Mouse (Mus musculus) spleen, adult 2 months (tissue): Measurements from ENCODE around the gene Msantd1. TPM values are rescaled to one million over a fixed set of nuclear protein-coding genes. Genes with fewer than 3 reads are reported as not detected.

Source experiments
- DNase-seq, 2 experiments: peaks; one replicate each; pipeline versions ENCODE4 v3.0.0 to v3.0.0-alpha.2; 2012 to 2021; ENCODE audit warnings: low spot score in 2 of 2, low read depth in 1 of 2
- H3K27ac ChIP-seq: fragments of 200-500 bp; 2 replicates; pipeline ENCODE4 v1.5.1; 2012; ENCODE audit warnings: low read length, inconsistent platforms; ENCODE audit not compliant: insufficient read depth
- H3K27me3 ChIP-seq: fragments of 200-500 bp; 2 replicates; pipeline ENCODE4 v1.6.1; 2012; ENCODE audit warnings: mild to moderate bottlenecking, moderate library complexity, low read length, inconsistent platforms; ENCODE audit not compliant: control insufficient read depth, insufficient read depth
- H3K36me3 ChIP-seq: fragments of 200-500 bp; 2 replicates; pipeline ENCODE4 v1.6.1; 2012; ENCODE audit warnings: mild to moderate bottlenecking, low read length, inconsistent platforms; ENCODE audit not compliant: control insufficient read depth, insufficient read depth
- H3K4me1 ChIP-seq: fragments of 200-500 bp; 2 replicates; pipeline ENCODE4 v1.6.1; 2011; ENCODE audit warnings: inconsistent platforms; ENCODE audit not compliant: control insufficient read depth, insufficient read depth, insufficient read length
- H3K4me3 ChIP-seq: fragments of 200-500 bp; 2 replicates; pipeline ENCODE4 v1.5.1; 2011; ENCODE audit warnings: mild to moderate bottlenecking, inconsistent platforms; ENCODE audit not compliant: insufficient read depth, insufficient read length; ENCODE audit errors: extremely low read depth
- CTCF ChIP-seq: fragments of 200-500 bp; IDR thresholded peaks from 2 replicates; pipeline ENCODE4 v1.5.1; 2011; ENCODE audit warnings: mild to moderate bottlenecking, inconsistent platforms; ENCODE audit not compliant: insufficient read depth, insufficient read length, insufficient replicate concordance; ENCODE audit errors: extremely low read depth
- POLR2A ChIP-seq: fragments of 200-500 bp; IDR thresholded peaks from 2 replicates; pipeline ENCODE4 v1.6.1; 2011; ENCODE audit warnings: low read depth, low read length, inconsistent platforms
- WGBS: fragments of 180-500 bp; shearing (Covaris S2); methylation state at CpG from one replicate; pipeline ENCODE4 v1.1.7; 2018; 5-methylcytosine and 5-hydroxymethylcytosine counted together
- polyA plus RNA-seq: library from polyadenylated mRNA; depleted of rRNA; stranded (reverse); fragments of >200 nt; gene quantifications from 2 replicates; pipeline ENCODE4 v1.2.3, GENCODE M21; 2012

Msantd1 gene
- polyA plus RNA-seq, 1 experiment = 3.3 TPM

- no peaks in the 10 kb centered on the region for H3K4me1 ChIP-seq
- 97% methylated on average over 6 of the region's 6 CpGs for WGBS
- H3K4me3 ChIP-seq = no peak overlapping the region
- no peak overlapping the region for H3K27ac ChIP-seq
- TF ChIP-seq CTCF (no peak), POLR2A (no peak)
- no peak for DNase-seq
- H3K27me3 ChIP-seq = no peaks in the 10 kb centered on the region
- peaks cover 34% of the 10 kb centered on the region for H3K36me3 ChIP-seq
These were observed 7.9 kb upstream of the Msantd1 start for GRCm38 (mm10) chr5:34899787-34900469.

GRCm38 (mm10) chr5:34902371-34902770, 5.4 kb upstream of the Msantd1 start:
- DNase-seq = no peak
- Histone ChIP-seq H3K4me1 (no peaks in the 10 kb centered on the region), H3K27me3 (no peaks in the 10 kb centered on the region), H3K4me3 (no peak overlapping the region), H3K27ac (no peak overlapping the region), H3K36me3 (peaks cover 40% of the 10 kb centered on the region)
- no peak for TF ChIP-seq CTCF
- TF ChIP-seq POLR2A = no peak

GRCm38 (mm10) chr5:34902811-34903385, 4.9 kb upstream of the Msantd1 start:
- Histone ChIP-seq H3K27ac (no peak overlapping the region), H3K27me3 (no peaks in the 10 kb centered on the region), H3K4me3 (no peak overlapping the region), H3K36me3 (peaks cover 37% of the 10 kb centered on the region), H3K4me1 (no peaks in the 10 kb centered on the region)
- no peak for DNase-seq
- no peak for TF ChIP-seq CTCF
- 96% methylated on average over 5 of the region's 5 CpGs for WGBS

GRCm38 (mm10) chr5:34904412-34904811, 3.4 kb upstream of the Msantd1 start:
- H3K4me3 ChIP-seq = no peak overlapping the region
- TF ChIP-seq CTCF (no peak), POLR2A (no peak)
- H3K4me1 ChIP-seq = no peaks in the 10 kb centered on the region
- H3K36me3 ChIP-seq = peaks cover 29% of the 10 kb centered on the region
- no peak overlapping the region for H3K27ac ChIP-seq
- DNase-seq = no peak
- H3K27me3 ChIP-seq = no peaks in the 10 kb centered on the region

GRCm38 (mm10) chr5:34907230-34907629, 582 bp upstream of the Msantd1 start:
- DNase-seq = no peak
- Histone ChIP-seq H3K27me3 (no peaks in the 10 kb centered on the region), H3K36me3 (peaks cover 23% of the 10 kb centered on the region), H3K4me1 (no peaks in the 10 kb centered on the region), H3K27ac (no peak overlapping the region), H3K4me3 (no peak overlapping the region)
- TF ChIP-seq POLR2A (no peak), CTCF (no peak)
- WGBS = 92% methylated on average over 4 of the region's 4 CpGs

- Histone ChIP-seq H3K27ac (no peak overlapping the region), H3K36me3 (peaks cover 17% of the 10 kb centered on the region), H3K4me1 (no peaks in the 10 kb centered on the region), H3K27me3 (no peaks in the 10 kb centered on the region), H3K4me3 (no peak overlapping the region)
- TF ChIP-seq CTCF (no peak), POLR2A (no peak)
- DNase-seq = no peak
- 60% methylated on average over 9 of the region's 9 CpGs for WGBS
These were observed 1.2 kb downstream of the Msantd1 start for GRCm38 (mm10) chr5:34908726-34909633.
